ENCODE assay signal across 29 mouse cellular contexts in the genomic region with DNA sequence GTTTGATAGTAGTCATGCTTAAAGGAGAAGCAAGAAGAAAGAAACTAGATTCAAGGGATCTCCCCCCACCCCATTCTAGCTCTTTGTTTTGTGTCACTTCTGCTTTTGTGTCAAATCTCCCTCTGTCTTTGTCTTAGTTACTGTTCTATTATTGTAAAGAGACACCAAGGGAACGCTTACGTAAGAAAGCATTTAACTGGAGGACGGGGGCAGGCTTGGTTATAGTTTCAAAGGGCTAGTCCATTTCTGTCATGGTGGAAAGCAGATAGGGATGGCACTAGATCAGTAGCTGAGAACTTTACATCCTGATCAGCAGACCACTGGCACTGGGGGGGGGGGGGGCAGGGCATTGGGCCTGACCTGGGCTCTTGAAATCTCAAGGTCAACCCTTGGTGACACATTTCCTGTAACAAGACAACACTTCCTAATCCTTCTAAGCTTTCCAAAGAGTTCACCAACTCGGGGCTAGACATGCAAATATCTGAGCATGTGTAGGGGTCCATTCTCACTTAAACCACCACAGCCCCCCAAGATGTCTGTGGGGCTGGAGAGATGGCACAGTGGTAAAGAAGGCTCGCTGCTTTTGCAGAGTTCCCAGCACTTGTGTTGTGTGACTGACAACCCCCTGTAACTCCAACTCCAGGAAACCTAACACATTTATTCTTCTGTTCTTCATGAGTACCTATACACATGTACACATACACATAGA. TPM values are rescaled to one million over a fixed set of nuclear protein-coding genes. Genes with fewer than 3 reads are reported as not detected.
DNase-seq lines count a peak whose midpoint lies in the region; ATAC-seq and TF ChIP-seq lines count a peak whose summit lies in the region.
"Had no signal": no experiment of that assay in that cellular context is flagged by ENCODE, and none has a peak within 500 bp of the region (broad histone marks: within the 10 kb centered on the region; RNA-seq: fewer than 3 reads in every experiment).

No protein-coding gene starts in this region.

- H3K36me3 ChIP-seq in thymus, adult 2 months (ENCODE audit: control insufficient read depth, insufficient read depth, low read length) = no peaks in the 10 kb centered on the region
- no peaks in the 10 kb centered on the region for H3K36me3 ChIP-seq in macrophage (ENCODE audit: inconsistent target)
- no peaks in the 10 kb centered on the region for H3K36me3 ChIP-seq in splenic B cell, adult 2 months (ENCODE audit: control insufficient read depth, insufficient read depth, low read length, poor library complexity, severe bottlenecking)
- H3K36me3 ChIP-seq in forebrain, embryonic 15.5 days = no peaks in the 10 kb centered on the region
- H3K36me3 ChIP-seq: embryonic facial prominence, embryonic 12.5 days; G1E; heart, embryonic 13.5 days; hindbrain, embryonic 13.5 days; limb, embryonic 15.5 days; liver, embryonic 15.5 days; lung, embryonic 15.5 days; neural tube, embryonic 13.5 days had no signal

- 0 out of 2 replicates have a peak overlapping the region, but pooled peaks have one; percentile 23 for H3K27ac ChIP-seq in thymus, adult 2 months (ENCODE audit: control insufficient read depth, insufficient read depth, low read length)
- peak overlapping the region; percentile 33 for H3K27ac ChIP-seq in macrophage
- H3K27ac ChIP-seq in forebrain, embryonic 15.5 days (replicated peaks) = no peak overlapping the region
- H3K27ac ChIP-seq: embryonic facial prominence, embryonic 12.5 days; gastrocnemius, adult 2 months; heart, embryonic 13.5 days; hindbrain, embryonic 13.5 days; left cerebral cortex, adult 2 months; limb, embryonic 15.5 days; liver, embryonic 15.5 days; lung, embryonic 15.5 days; neural tube, embryonic 13.5 days had no signal

- H3K9me3 ChIP-seq in forebrain, embryonic 15.5 days = no peaks in the 10 kb centered on the region
- H3K9me3 ChIP-seq: embryonic facial prominence, embryonic 12.5 days; G1E; heart, embryonic 13.5 days; hindbrain, embryonic 13.5 days; limb, embryonic 15.5 days; liver, embryonic 15.5 days; lung, embryonic 15.5 days; neural tube, embryonic 13.5 days had no signal

- no peaks in the 10 kb centered on the region for H3K27me3 ChIP-seq in thymus, adult 2 months (ENCODE audit: control insufficient read depth, insufficient read depth, low read length)
- no peaks in the 10 kb centered on the region for H3K27me3 ChIP-seq in splenic B cell, adult 2 months (ENCODE audit: control insufficient read depth, insufficient read depth, low read length, poor library complexity, severe bottlenecking)
- no peaks in the 10 kb centered on the region for H3K27me3 ChIP-seq in forebrain, embryonic 15.5 days
- H3K27me3 ChIP-seq: embryonic facial prominence, embryonic 12.5 days; heart, embryonic 13.5 days; hindbrain, embryonic 13.5 days; limb, embryonic 15.5 days; lung, embryonic 15.5 days; neural tube, embryonic 13.5 days had no signal

- H3K79me2 ChIP-seq in macrophage (ENCODE audit: inconsistent target) = no peaks in the 10 kb centered on the region

- no peak overlapping the region for H3K4me2 ChIP-seq in forebrain, embryonic 15.5 days (replicated peaks)
- H3K4me2 ChIP-seq: embryonic facial prominence, embryonic 12.5 days; heart, embryonic 13.5 days; hindbrain, embryonic 13.5 days; limb, embryonic 15.5 days; liver, embryonic 15.5 days; lung, embryonic 15.5 days; neural tube, embryonic 13.5 days had no signal

- TF ChIP-seq POLR2A in thymus, adult 2 months (IDR thresholded peaks at IDR 0.05; ENCODE audit: control insufficient read depth, extremely low read depth, insufficient read depth, low read length, poor library complexity) = no peak

- no peak overlapping the region for H3K9ac ChIP-seq in forebrain, embryonic 15.5 days (replicated peaks)
- H3K9ac ChIP-seq: embryonic facial prominence, embryonic 12.5 days; heart, embryonic 13.5 days; hindbrain, embryonic 13.5 days; limb, embryonic 15.5 days; liver, embryonic 15.5 days; lung, embryonic 15.5 days; neural tube, embryonic 13.5 days had no signal

- no peak for DNase-seq in frontal cortex, postnatal 25 days (ENCODE audit: low spot score in 2 of 2)
- no peak for DNase-seq in thymus, adult 2 months
- no peak for DNase-seq in thymus, postnatal 14 days
- peak; percentile 95 for DNase-seq in splenic B cell, adult 2 months (ENCODE audit: low read depth, low spot score)
- no peak for DNase-seq in adrenal gland, postnatal 10 days
- DNase-seq: adrenal gland, adult 2 months; cerebellum, adult 9-11 months; heart, adult 18-20 months; heart, postnatal 14 days; kidney, adult 18-20 months; kidney, postnatal 10 days; left cerebral cortex, postnatal 4 days; midbrain, embryonic 14.5 days; thymus, postnatal 36 days had no signal

- TF ChIP-seq CTCF in thymus, adult 2 months (IDR thresholded peaks at IDR 0.05; ENCODE audit: borderline replicate concordance, control insufficient read depth, extremely low read depth, insufficient read depth, low read length, poor library complexity) = no peak

- 79% methylated on average over 5 of the region's 5 CpGs for WGBS in thymus, adult 2 months
- WGBS in macrophage (ENCODE audit: missing documents) = 28% methylated on average over 5 of the region's 5 CpGs
- 74% methylated on average over 5 of the region's 5 CpGs for WGBS in forebrain, embryonic 15.5 days

- H3K4me3 ChIP-seq in thymus, adult 2 months (ENCODE audit: control insufficient read depth, insufficient read depth, low read length) = no peak overlapping the region
- H3K4me3 ChIP-seq in macrophage (ENCODE audit: inconsistent target) = no peak overlapping the region
- H3K4me3 ChIP-seq in forebrain, embryonic 15.5 days = no peak overlapping the region
- H3K4me3 ChIP-seq: embryonic facial prominence, embryonic 12.5 days; gastrocnemius, adult 2 months; heart, embryonic 13.5 days; hindbrain, embryonic 13.5 days; left cerebral cortex, adult 2 months; limb, embryonic 15.5 days; liver, embryonic 15.5 days; lung, embryonic 15.5 days; myocyte; neural tube, embryonic 13.5 days had no signal

- ATAC-seq in frontal cortex, adult (ENCODE audit: low TSS enrichment) = peak; percentile 62; the same call in 1 of the 2 replicates
- no peak for ATAC-seq in forebrain, embryonic 15.5 days (replicated peaks)
- ATAC-seq: inflammation-experienced regulatory T-cells, adult 6 months had no signal

- peaks cover 11% of the 10 kb centered on the region for H3K4me1 ChIP-seq in thymus, adult 2 months (replicated peaks; ENCODE audit: control insufficient read depth, insufficient read depth, low read length)
- H3K4me1 ChIP-seq in forebrain, embryonic 15.5 days = no peaks in the 10 kb centered on the region
- H3K4me1 ChIP-seq: embryonic facial prominence, embryonic 12.5 days; heart, embryonic 13.5 days; liver, embryonic 15.5 days had no signal

RNA-seq across cellular contexts. Expression of gene Sub1, which starts 17.6 kb away (rescaled TPM):
- polyA plus RNA-seq in thymus, adult 2 months (2012; rRNA removed) = 12.7 and 12.9 TPM in 2 replicates
- 10 to 100 TPM; 14.6 to 75.0 (median 36.8) TPM for total RNA-seq in macrophage (2018; cell fraction: chromatin; rRNA removed)
- total RNA-seq in macrophage (2018; cell fraction: cytosol; rRNA removed) = 100 to 1,000 TPM; 118 to 316 (median 179) TPM
- 10 to 100 TPM; 26.6 to 61.9 (median 45.1) TPM for total RNA-seq in macrophage (2018; cell fraction: nucleus; rRNA removed)
- 191 to 248 TPM (median 217 TPM) in 3 replicates for polyA plus RNA-seq in macrophage (2018)
- total RNA-seq in adrenal gland, postnatal 10 days (2021) = 100 to 1,000 TPM; 235 to 272 TPM
- polyA plus RNA-seq in forebrain, embryonic 15.5 days (2015; fragmentation: Nextera tagmentation; extraction: Ambion mirVana) = 465 and 483 TPM in 2 replicates

Comparison
In these comparisons a context has a peak if more than half of its experiments do, and no peak if none do; other contexts are left out.
1. RNA of gene Sub1, which starts 17.6 kb away (polyA plus RNA-seq): 465 to 483 TPM in forebrain, embryonic 15.5 days and 191 to 248 TPM in macrophage; 12.7 to 12.9 TPM in thymus, adult 2 months; every median in the first group is over 10 times any median in the second.